Mouse (Mus musculus): ENCODE results near the gene Ppard.

DNA sequence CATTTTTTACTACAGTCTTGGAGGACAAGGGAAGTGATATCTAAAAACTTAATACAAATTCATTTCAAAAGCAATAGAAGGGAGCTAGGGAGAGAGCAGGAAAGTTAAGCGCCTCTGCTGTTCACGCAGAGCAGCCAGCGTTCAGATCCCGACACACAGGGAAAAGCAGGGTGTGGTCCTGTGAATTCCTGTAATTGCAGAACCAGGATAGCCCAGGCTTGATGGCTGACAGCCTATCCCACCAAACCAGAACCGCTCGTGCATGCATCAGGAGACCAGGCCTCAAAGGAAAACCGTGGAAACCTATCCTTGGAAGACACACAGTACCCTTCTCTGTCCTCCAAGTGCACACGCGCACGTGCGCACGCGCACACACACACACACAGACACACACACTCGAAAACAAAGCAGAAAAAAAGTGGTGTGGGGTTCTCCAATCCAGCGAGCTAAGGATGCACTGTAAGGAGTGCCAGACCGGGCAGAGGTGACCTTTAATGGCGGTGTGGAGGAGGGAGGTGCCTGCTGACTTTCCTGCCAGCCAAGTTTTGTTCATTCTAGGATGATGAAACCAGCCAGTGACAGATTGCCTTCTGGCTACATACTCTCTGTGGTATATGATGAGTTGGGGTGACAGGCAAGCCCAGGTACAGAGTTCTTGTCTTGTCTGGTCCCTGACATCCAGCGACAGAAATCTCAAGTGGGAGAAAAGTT, 1.3 kb upstream of the Ppard start:
- TF ChIP-seq TAL1 (IDR thresholded peaks at IDR 0.05; ENCODE audit: low read length) (no peak), GATA1 (IDR thresholded peaks at IDR 0.05; ENCODE audit: low read length) (no peak)

All from erythroblast, embryonic 14.5 days (primary cell).